Mouse (Mus musculus): ENCODE data around the gene Vpreb2.
"Not testable (repeated sequence)": the region's sequence is repeated elsewhere in the genome, so short reads cannot be mapped to it uniquely, and the experiment has no call there.

The Vpreb2 gene

GRCm38 (mm10) chr16:17992321-17992720, 12.1 kb downstream of the Vpreb2 start:
- CTCF ChIA-PET, result not testable (repeated sequence)

GRCm38 (mm10) chr16:17999668-18000067, 19.4 kb downstream of the Vpreb2 start:
- CTCF ChIA-PET, result no interaction called here

DNA sequence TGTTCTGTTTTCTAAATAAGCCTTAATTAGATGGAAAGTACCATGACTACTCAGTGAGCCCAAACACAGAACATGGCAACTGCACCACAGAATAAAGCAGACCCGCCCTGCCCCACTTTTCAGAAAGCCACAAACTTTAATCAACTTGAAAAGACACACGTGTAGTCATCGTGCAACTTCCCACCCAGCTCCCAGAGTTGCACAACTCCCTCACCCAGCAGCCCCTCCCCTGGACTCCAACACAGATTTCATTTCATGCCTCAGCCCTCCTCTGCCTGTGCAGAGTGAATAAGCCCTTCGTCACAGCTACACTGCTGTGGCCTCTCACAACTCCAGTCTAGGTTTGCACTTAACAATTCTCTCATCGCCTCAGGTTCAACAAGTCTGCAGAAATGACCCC, 24.4 kb downstream of the Vpreb2 start:
- CTCF ChIA-PET, result no interaction called here

- CTCF ChIA-PET, result no interaction called here
Measured at GRCm38 (mm10) chr16:18007083-18007482, 26.9 kb downstream of the Vpreb2 start.

DNA sequence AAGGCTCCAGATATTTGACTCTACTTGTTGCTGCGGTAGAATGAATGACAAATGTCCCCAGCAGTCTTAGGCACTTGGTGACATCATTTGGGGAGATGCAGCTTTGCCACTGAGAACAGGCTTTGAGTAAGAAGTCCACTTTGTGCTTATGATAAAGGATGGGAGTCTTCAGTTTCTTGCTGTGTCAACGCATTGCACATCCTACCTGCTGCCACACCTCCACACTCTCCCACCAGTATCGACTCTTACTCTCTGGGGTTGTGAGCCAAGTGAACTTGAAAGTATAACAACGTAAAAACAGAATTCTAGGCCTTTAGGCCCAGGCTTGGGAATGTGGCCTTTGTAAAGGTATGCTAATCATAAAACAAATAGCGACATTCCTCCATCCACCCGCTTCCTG, 30.9 kb downstream of the Vpreb2 start:
- CTCF ChIA-PET, result no interaction called here

GRCm38 (mm10) chr16:18016482-18016881, 36.3 kb downstream of the Vpreb2 start:
- CTCF ChIA-PET, result not testable (repeated sequence)

- CTCF ChIA-PET, result no interaction called here
Measured at GRCm38 (mm10) chr16:18022780-18023557, 42.7 kb downstream of the Vpreb2 start.

DNA sequence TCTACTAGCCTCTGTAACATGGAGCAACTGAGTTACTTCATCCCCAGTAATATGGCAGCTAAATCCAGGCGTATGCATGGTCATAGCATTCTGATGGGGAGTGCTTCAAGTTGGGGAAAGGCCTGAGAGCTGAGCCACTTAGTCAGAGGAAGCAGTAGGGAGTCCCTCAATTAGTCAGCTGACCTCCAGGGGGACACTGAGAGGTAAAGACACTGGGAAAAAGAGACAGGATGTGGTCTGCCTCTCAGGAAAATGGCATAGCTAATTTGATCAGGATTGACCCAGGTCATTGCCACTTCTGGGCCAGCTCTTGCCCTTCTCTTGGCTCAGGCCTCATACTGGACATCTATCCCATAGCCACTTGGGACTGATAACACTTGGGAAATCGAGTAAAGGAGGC, 47.1 kb downstream of the Vpreb2 start:
- CTCF ChIA-PET, result interaction anchor here (0.6 kb wide), 1 partner anchor 157 kb away, joined by 4 read pairs; no protein-coding TSS in a partner anchor

Data from spleen, embryonic (tissue).